Mouse (Mus musculus) hindbrain, embryonic 10.5 days (tissue): Measurements from ENCODE around the gene Zdhhc12. TPM values are rescaled to one million over a fixed set of nuclear protein-coding genes. Genes with fewer than 3 reads are reported as not detected.
A peak's percentile ranks its signal among the peaks of the same experiment; 100 is the strongest.
"Not testable (repeated sequence)": the region's sequence is repeated elsewhere in the genome, so short reads cannot be mapped to it uniquely, and the experiment has no call there.

ENCODE experiments used
- DNase-seq: peaks from one replicate; pipeline ENCODE4 v3.0.0-alpha.2; 2017; ENCODE audit warnings: low spot score
- H3K27ac ChIP-seq: fragments of 300-500 bp; sonication (generic); 2 replicates; pipeline ENCODE4 v1.5.1; 2016; ENCODE audit warnings: mild to moderate bottlenecking, moderate library complexity
- H3K27me3 ChIP-seq: fragments of 300-500 bp; sonication (generic); 2 replicates; pipeline ENCODE4 v1.6.1; 2016; ENCODE audit warnings: mild to moderate bottlenecking; ENCODE audit not compliant: poor library complexity, insufficient read depth, severe bottlenecking
- H3K36me3 ChIP-seq: fragments of 300-500 bp; sonication (generic); 2 replicates; pipeline ENCODE4 v1.6.1; 2016; ENCODE audit warnings: mild to moderate bottlenecking, moderate library complexity
- H3K4me1 ChIP-seq: fragments of 300-500 bp; sonication (generic); replicated peaks from 2 replicates; pipeline ENCODE4 v1.6.1; 2016; ENCODE audit warnings: mild to moderate bottlenecking
- H3K4me3 ChIP-seq: fragments of 300-500 bp; sonication (generic); 2 replicates; pipeline ENCODE4 v1.5.1; 2016; ENCODE audit warnings: mild to moderate bottlenecking, moderate library complexity
- H3K9me3 ChIP-seq: fragments of 300-500 bp; sonication (generic); 2 replicates; pipeline ENCODE4 v1.6.1; 2016; ENCODE audit warnings: mild to moderate bottlenecking, moderate library complexity
- WGBS: fragments of 180-500 bp; shearing (Covaris S2); methylation state at CpG from one replicate; pipeline ENCODE4 v1.1.7; 2016; 5-methylcytosine and 5-hydroxymethylcytosine counted together
- polyA plus RNA-seq: library from polyadenylated mRNA; unstranded; fragments of >200 nt; fragmentation: Nextera tagmentation; extraction: Ambion mirVana; gene quantifications from 2 replicates; pipeline ENCODE4 v1.2.1, GENCODE M21; 2016

Gene Zdhhc12
- polyA plus RNA-seq, 1 experiment from 2014 or later = 37.6 TPM

DNA sequence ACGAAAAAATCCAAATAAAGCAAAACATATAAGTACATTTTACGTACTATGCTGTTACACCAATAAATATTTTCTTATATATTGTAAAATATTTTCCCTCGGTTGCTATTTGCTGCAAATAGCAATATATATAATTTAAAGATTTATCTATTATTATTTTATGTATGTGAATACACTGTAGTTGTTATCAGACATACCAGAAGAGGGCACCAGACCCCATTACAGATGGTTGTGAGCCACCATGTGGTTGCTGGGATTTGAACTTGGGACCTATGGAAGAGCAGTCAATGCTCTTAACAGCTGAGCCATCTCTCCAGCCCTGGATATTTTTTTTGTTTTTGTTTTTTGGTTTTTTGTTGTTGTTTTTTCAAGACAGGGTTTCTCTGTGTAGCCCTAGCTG lies 38.1 kb downstream of the Zdhhc12 start:
- WGBS = 92% methylated on average over 3 of the region's 3 CpGs
- H3K9me3 ChIP-seq, DNase-seq, H3K27me3 ChIP-seq, H3K36me3 ChIP-seq, H3K27ac ChIP-seq, H3K4me3 ChIP-seq: not testable (repeated sequence)
- peaks cover 15% of the 10 kb centered on the region for H3K4me1 ChIP-seq

DNA sequence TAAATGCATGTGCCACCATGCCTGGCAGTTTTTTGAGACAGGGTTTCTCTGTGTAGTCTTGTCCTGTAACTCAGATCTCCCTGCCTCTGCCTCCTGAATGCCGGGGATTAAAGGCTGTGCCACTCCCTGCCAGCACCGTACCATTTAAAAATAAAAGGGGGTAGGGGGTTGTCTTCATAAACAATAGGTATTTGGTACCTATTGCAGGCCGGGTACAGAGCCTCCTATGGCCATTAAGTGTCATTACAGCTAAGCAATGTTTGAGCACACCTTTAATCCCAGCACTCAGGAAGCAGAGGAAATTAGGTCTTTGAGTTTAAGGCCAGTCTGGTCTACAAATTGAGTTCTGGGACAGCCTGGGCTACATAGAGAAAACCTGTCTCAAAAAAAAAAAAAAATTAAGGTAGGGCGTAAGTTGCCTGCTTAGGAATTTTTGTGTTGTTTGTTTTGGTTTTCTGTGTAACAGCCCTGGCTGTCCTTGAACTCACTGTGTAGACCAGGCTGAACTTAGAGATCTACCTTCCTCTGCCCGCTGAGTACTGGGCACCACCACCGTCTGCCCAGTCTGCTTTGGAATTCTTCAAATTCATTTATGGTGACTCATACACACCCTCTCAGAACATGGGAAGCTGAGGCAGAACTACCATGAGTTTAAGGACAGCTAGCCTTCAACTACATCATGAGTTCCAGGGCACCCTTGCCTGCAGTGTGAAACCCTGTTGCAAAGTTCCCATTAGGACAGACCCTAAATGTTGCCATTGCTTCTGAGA lies 41.3 kb downstream of the Zdhhc12 start:
- 52% methylated on average over 6 of the region's 6 CpGs for WGBS
- Histone ChIP-seq H3K4me3 (no peak overlapping the region), H3K4me1 (peaks cover 14% of the 10 kb centered on the region), H3K27ac (no peak overlapping the region), H3K9me3 (no peaks in the 10 kb centered on the region), H3K27me3 (no peaks in the 10 kb centered on the region; the same call in 1 of the 2 replicates), H3K36me3 (peaks cover 4% of the 10 kb centered on the region; the same call in 1 of the 2 replicates)
- no peak for DNase-seq

DNA sequence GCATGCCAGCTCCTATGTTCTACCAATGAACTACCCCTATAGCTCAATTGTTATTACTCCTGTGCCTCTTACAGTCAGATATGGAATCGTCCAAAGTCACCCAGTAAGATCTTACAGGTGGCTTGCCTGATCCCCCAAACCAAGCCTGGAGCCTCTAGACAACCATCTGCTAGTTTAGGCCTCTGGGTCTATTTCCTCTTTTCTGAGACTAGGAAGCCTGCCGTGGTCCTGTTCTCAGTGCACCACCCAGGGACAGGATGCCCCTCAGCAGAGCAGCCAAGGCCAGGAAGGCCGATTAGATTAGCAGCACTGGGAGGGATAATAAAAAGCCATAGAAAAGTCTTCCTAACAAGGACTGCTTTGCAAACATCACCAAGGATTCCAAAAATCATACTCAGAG lies 43.6 kb downstream of the Zdhhc12 start:
- Histone ChIP-seq H3K27ac (peak overlapping the region; percentile 99), H3K27me3 (no peaks in the 10 kb centered on the region; the same call in 1 of the 2 replicates), H3K9me3 (no peaks in the 10 kb centered on the region), H3K4me1 (peaks cover 8% of the 10 kb centered on the region), H3K36me3 (peaks cover 18% of the 10 kb centered on the region), H3K4me3 (no peak overlapping the region)
- no peak for DNase-seq
- WGBS = 86% methylated on average over 3 of the region's 3 CpGs

DNA sequence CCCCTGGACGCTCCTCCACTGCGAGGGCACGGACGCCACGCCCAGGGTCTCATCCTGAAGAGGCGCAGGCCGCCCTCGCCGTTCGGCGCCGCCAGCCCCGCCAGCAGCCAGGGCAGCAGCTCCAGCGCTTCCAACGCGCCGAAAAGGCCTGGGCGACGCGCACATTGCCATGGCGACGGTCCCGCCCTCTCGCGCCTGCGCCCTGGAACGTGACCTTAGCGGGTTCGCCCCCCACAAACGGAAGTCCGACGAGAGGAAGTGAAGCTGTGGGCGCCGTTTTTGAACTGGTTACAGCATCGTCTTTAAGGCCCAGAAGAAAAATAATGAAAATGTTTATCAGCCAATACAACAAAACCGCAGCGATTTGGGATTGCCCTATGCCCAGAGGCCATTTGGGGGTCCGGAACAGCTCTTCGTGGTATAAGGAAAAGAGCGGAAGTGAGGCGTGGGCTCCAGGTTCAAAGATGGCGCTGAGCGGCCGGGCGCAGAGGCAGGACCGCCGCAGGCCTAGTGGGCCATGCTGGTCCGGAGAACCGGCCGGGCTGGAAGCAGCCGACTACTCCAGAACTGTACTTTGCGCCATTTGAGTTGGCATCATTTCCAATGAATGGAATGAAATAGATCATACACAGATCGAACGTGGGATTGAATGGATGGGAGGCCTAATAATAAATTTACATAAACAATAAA lies 44.6 kb downstream of the Zdhhc12 start, which contains the start of gene Wdr34:
Wdr34 (minus strand) TSS at position 183 of the 690 bp plus-strand sequence.
- Histone ChIP-seq H3K4me3 (peak within 1 kb of the TSS; percentile 61), H3K27me3 (no peaks in the 10 kb centered on the region; the same call in 1 of the 2 replicates), H3K36me3 (peaks cover 22% of the 10 kb centered on the region), H3K4me1 (peaks cover 8% of the 10 kb centered on the region), H3K9me3 (no peaks in the 10 kb centered on the region), H3K27ac (peak within 1 kb of the TSS; percentile 99)
- DNase-seq = peak; percentile 98
- WGBS = 1% methylated on average over 54 of the region's 54 CpGs

DNA sequence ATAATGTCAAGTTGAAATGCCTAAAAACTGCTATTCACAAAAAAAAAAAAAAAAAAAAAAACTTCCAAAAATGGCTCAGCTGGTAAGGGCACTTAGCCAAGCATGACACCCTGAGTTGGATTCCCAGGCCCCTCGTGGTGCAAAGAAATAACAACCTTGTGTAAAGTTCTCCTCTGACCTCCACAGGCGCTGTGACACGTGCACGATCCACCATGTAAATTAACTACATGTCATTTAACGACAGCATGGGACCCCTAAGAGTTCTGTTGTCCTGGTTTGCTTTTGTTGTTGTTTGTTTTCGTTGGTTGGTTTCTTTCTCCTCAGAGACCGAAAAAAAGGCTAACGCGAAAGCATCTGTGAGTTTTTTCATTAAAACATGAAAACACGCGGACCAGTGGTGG lies 45.3 kb downstream of the Zdhhc12 start:
- Histone ChIP-seq H3K9me3 (no peaks in the 10 kb centered on the region), H3K4me3 (peak overlapping the region; percentile 61), H3K4me1 (peaks cover 8% of the 10 kb centered on the region), H3K27me3 (no peaks in the 10 kb centered on the region; the same call in 1 of the 2 replicates), H3K36me3 (peaks cover 22% of the 10 kb centered on the region), H3K27ac (peak overlapping the region; percentile 99)
- DNase-seq = no peak
- 64% methylated on average over 11 of the region's 11 CpGs for WGBS

DNA sequence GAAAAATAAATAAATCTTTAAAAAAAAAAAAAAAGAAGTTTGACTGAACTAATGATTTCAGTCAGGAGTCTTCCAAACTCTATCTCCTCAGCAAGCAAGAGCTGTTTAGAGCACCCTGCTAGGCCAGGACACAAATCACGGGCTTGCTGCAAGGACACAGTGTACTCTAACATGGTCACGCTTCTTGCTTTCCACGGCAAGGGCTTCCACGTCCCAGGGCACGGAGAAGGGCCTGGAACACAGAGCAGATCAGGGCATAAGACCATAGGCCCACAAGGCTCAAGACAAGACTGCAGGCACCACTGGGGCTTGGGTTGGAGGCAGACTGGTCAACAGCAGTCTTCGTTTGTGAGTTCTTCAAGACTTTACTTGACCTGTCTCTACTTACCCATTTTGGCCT lies 46.3 kb downstream of the Zdhhc12 start:
- H3K9me3 ChIP-seq = no peaks in the 10 kb centered on the region
- no peak for DNase-seq
- WGBS = 98% methylated on average over 6 of the region's 6 CpGs
- no peak overlapping the region for H3K4me3 ChIP-seq
- H3K36me3 ChIP-seq = peaks cover 22% of the 10 kb centered on the region
- no peak overlapping the region for H3K27ac ChIP-seq
- H3K27me3 ChIP-seq = no peaks in the 10 kb centered on the region; the same call in 1 of the 2 replicates
- peaks cover 17% of the 10 kb centered on the region for H3K4me1 ChIP-seq

DNA sequence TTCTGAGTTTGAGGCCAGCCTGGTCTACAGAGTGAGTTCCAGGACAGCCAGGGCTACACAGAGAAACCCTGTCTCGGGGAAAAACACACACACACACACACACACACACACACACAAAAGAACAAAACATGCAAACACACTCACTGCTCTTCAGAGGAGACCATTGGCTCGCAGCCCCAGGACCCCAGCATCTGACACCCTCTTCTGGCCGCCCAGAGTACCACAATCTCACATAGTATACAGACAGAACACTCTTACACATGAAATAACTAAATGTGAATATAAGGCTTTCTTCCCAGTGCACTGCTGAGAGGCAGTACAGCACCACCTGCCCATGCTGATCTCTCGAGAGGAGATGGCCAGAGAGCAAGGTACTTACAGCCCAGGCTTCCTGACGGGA lies 48.9 kb downstream of the Zdhhc12 start:
- Histone ChIP-seq H3K27me3 (no peaks in the 10 kb centered on the region), H3K36me3 (peaks cover 22% of the 10 kb centered on the region), H3K4me3 (no peak overlapping the region), H3K9me3 (no peaks in the 10 kb centered on the region), H3K4me1 (peaks cover 17% of the 10 kb centered on the region), H3K27ac (no peak overlapping the region)
- no peak for DNase-seq
- WGBS = 89% methylated on average over 5 of the region's 5 CpGs

DNA sequence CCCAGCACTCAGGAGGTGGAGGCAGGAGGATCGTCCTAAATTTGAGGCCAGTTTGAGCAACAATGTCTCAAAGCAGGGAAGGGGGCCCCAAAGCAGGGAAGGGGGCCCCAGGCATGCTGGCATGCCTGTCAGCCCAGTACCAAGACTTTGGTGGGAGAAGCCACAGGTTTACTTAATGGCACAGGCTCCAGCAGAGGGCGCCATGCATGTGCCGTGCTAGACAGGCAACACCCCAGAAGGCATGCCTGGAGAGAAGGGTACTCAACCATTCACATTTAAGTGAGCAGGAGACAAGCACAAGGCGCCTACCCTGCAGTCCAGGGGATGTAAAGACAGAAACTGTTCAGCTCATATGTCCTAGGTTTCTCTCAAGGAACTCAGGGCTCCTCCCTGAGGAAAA lies 51.0 kb downstream of the Zdhhc12 start:
- 7% methylated on average over 4 of the region's 4 CpGs for WGBS
- H3K27ac ChIP-seq = 0 out of 2 replicates have a peak overlapping the region, but pooled peaks have one; percentile 20
- DNase-seq = peak; percentile 78
- H3K9me3 ChIP-seq = no peaks in the 10 kb centered on the region
- H3K36me3 ChIP-seq = peaks cover 30% of the 10 kb centered on the region
- no peak overlapping the region for H3K4me3 ChIP-seq
- H3K27me3 ChIP-seq = no peaks in the 10 kb centered on the region
- H3K4me1 ChIP-seq = peaks cover 9% of the 10 kb centered on the region; the same call in 1 of the 2 replicates

Other genes with a start within 250 kb of the Zdhhc12 start
- 49.1 and 56.2 TPM in 2 replicates for gene Cercam, start 224.5 kb downstream of the Zdhhc12 start, polyA plus RNA-seq
- 111 and 114 TPM in 2 replicates for gene Odf2, start 204.4 kb downstream of the Zdhhc12 start, polyA plus RNA-seq
- 73.7 and 79.2 TPM in 2 replicates for gene Gle1, start 158.2 kb downstream of the Zdhhc12 start, polyA plus RNA-seq
- 115 and 120 TPM in 2 replicates for gene Sptan1, start 128.1 kb downstream of the Zdhhc12 start, polyA plus RNA-seq
- 27.3 and 36.7 TPM in 2 replicates for gene Wdr34, start 44.8 kb downstream of the Zdhhc12 start, polyA plus RNA-seq
- 607 and 799 TPM in 2 replicates for gene Set, start 36.3 kb downstream of the Zdhhc12 start, polyA plus RNA-seq
- 9.7 TPM in 2 replicates for gene Pkn3, start 16.0 kb downstream of the Zdhhc12 start, polyA plus RNA-seq
- 6.5 and 8.7 TPM in 2 replicates for gene Zer1, start 30.9 kb upstream of the Zdhhc12 start, polyA plus RNA-seq
- gene Tbc1d13, start 40.1 kb upstream of the Zdhhc12 start, polyA plus RNA-seq = 6.9 and 10.2 TPM in 2 replicates
- gene Endog, start 77.8 kb upstream of the Zdhhc12 start, polyA plus RNA-seq = 15.9 and 17.5 TPM in 2 replicates
- 79.7 and 87.6 TPM in 2 replicates for gene Spout1, start 84.8 kb upstream of the Zdhhc12 start, polyA plus RNA-seq
- 9.0 and 11.4 TPM in 2 replicates for gene Kyat1, start 112.2 kb upstream of the Zdhhc12 start, polyA plus RNA-seq
- 38.3 and 43.4 TPM in 2 replicates for gene Lrrc8a, start 144.1 kb upstream of the Zdhhc12 start, polyA plus RNA-seq
- gene Gm28035, start 146.9 kb upstream of the Zdhhc12 start, polyA plus RNA-seq = 0.10 TPM in 1 of 2 replicates, not detected in the other
- gene Phyhd1, start 172.6 kb upstream of the Zdhhc12 start, polyA plus RNA-seq = 3.1 and 5.5 TPM in 2 replicates
- not detected in 2 replicates for gene Gm28038, start 187.4 kb upstream of the Zdhhc12 start, polyA plus RNA-seq
- 25.7 and 26.6 TPM in 2 replicates for gene Dolk, start 192.7 kb upstream of the Zdhhc12 start, polyA plus RNA-seq
- 62.2 and 62.6 TPM in 2 replicates for gene Nup188, start 192.7 kb upstream of the Zdhhc12 start, polyA plus RNA-seq